30 mouse cellular contexts compared by ENCODE assay signal in the genomic region with DNA sequence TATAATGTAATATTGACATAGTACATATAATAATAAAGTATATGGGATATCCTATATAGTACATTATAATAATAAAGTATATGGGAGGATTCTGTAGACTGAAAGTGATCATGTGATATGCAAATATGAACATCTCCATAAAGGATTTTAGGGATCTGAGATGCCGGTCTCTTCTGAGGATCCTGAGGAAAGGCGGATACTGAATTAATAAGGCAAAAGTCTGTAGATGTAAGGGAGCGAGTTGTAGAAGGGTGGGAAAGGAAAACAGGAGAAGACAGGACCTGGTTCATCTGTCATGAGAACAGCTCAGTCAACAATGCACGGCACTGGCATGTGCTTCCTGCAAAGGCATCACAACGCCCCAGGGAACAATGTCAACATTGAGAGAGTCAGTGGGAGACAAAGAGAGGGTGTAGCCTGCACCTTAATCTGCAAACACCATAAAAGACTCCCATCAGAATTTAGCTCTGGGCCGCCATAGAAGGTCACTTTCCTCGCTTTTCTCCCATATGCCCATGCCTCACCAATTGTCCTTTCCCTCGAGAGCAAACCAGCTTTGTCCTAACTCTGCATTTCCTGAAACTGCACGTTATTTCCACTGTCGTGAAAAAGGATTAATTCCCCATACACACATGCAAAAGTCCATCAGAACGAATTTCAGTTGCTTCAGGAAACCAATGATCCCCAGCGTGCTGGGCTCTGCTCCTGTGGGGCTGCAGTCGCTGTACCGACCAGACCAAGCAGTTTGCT. TPM values are rescaled to one million over a fixed set of nuclear protein-coding genes. Genes with fewer than 3 reads are reported as not detected.
DNase-seq lines count a peak whose midpoint lies in the region; ATAC-seq lines count a peak whose summit lies in the region.
"Had no signal": no experiment of that assay in that cellular context is flagged by ENCODE, and none has a peak within 500 bp of the region (broad histone marks: within the 10 kb centered on the region; RNA-seq: fewer than 3 reads in every experiment).

No protein-coding gene starts in this region.

- peak; percentile 17 for DNase-seq in ES-CJ7 (ENCODE audit: low read depth, low spot score)
- peak; percentile 93 for DNase-seq in adipocyte (ENCODE audit: low spot score)
- DNase-seq in large intestine, adult 2 months (ENCODE audit: low read depth, low spot score) = peak; percentile 68
- no peak for DNase-seq in spleen, postnatal 10 days (ENCODE audit: low spot score in 2 of 2)
- no peak for DNase-seq in c-Kit-positive CD71-positive TER-119-positive erythroid progenitor cells, embryonic 14.5 days (ENCODE audit: low spot score)
- DNase-seq in embryonic facial prominence, embryonic 10.5 days (ENCODE audit: low spot score) = no peak
- DNase-seq: adrenal gland, postnatal 36 days; cerebellum, adult 8-10 months; cerebellum, postnatal 25 days; gastrocnemius, postnatal 25 days; heart, adult 11 months; kidney, adult 2 months; layer of hippocampus, adult 9-11 months; liver; lung, adult 2 months; lung, postnatal 10 days; right cerebral cortex, postnatal 25 days; spleen, adult 18-20 months; thymus, postnatal 14 days had no signal

- H3K27ac ChIP-seq in stomach, embryonic 16.5 days (ENCODE audit: low read length) = peak overlapping the region; percentile 26; the same call in 1 of the 2 replicates
- no peak overlapping the region for H3K27ac ChIP-seq in embryonic facial prominence, embryonic 10.5 days (replicated peaks)
- H3K27ac ChIP-seq: embryonic facial prominence, embryonic 12.5 days; heart, embryonic 10.5 days; heart, embryonic 15.5 days; kidney, postnatal 0 days; liver, embryonic 14.5 days; midbrain, embryonic 12.5 days had no signal

- no peaks in the 10 kb centered on the region for H3K27me3 ChIP-seq in stomach, embryonic 16.5 days (ENCODE audit: control insufficient read depth, insufficient read depth, low read length)
- H3K27me3 ChIP-seq in embryonic facial prominence, embryonic 10.5 days (replicated peaks; ENCODE audit: low read depth, poor library complexity, severe bottlenecking) = peaks cover 27% of the 10 kb centered on the region
- H3K27me3 ChIP-seq: CH12.LX had no signal

- H3K4me2 ChIP-seq in stomach, embryonic 16.5 days (ENCODE audit: low read depth, low read length) = no peak overlapping the region
- H3K4me2 ChIP-seq: embryonic facial prominence, embryonic 12.5 days; heart, embryonic 15.5 days; midbrain, embryonic 12.5 days had no signal

- no peak overlapping the region for H3K4me3 ChIP-seq in stomach, embryonic 16.5 days (replicated peaks; ENCODE audit: low read length)
- H3K4me3 ChIP-seq in embryonic facial prominence, embryonic 10.5 days = no peak overlapping the region
- H3K4me3 ChIP-seq: embryonic facial prominence, embryonic 12.5 days; heart, embryonic 10.5 days; heart, embryonic 15.5 days; midbrain, embryonic 12.5 days had no signal

- no peaks in the 10 kb centered on the region for H3K9me3 ChIP-seq in stomach, embryonic 16.5 days (replicated peaks; ENCODE audit: control insufficient read depth, low read length)
- no peaks in the 10 kb centered on the region for H3K9me3 ChIP-seq in embryonic facial prominence, embryonic 10.5 days
- H3K9me3 ChIP-seq: embryonic facial prominence, embryonic 12.5 days; G1E; heart, embryonic 10.5 days; heart, embryonic 15.5 days; midbrain, embryonic 12.5 days had no signal

- no peaks in the 10 kb centered on the region for H3K36me3 ChIP-seq in stomach, embryonic 16.5 days (ENCODE audit: control insufficient read depth, insufficient read depth, low read length)
- no peaks in the 10 kb centered on the region for H3K36me3 ChIP-seq in embryonic facial prominence, embryonic 10.5 days (replicated peaks)
- H3K36me3 ChIP-seq: embryonic facial prominence, embryonic 12.5 days; G1E; heart, embryonic 10.5 days; heart, embryonic 15.5 days; midbrain, embryonic 12.5 days had no signal

- 29% methylated on average over 14 of the region's 14 CpGs for WGBS in large intestine, adult 2 months
- WGBS in stomach, embryonic 16.5 days = 47% methylated on average over 14 of the region's 14 CpGs
- WGBS in embryonic facial prominence, embryonic 10.5 days = 64% methylated on average over 14 of the region's 14 CpGs

- peaks cover 12% of the 10 kb centered on the region for H3K4me1 ChIP-seq in stomach, embryonic 16.5 days (ENCODE audit: control insufficient read depth, insufficient read depth, low read length)
- H3K4me1 ChIP-seq in embryonic facial prominence, embryonic 10.5 days = peaks cover 33% of the 10 kb centered on the region

- no peak overlapping the region for H3K9ac ChIP-seq in stomach, embryonic 16.5 days (ENCODE audit: low read length)
- H3K9ac ChIP-seq: embryonic facial prominence, embryonic 12.5 days; heart, embryonic 15.5 days; liver, embryonic 14.5 days; midbrain, embryonic 12.5 days had no signal

- no peak; the same call in 1 of the 2 replicates for ATAC-seq in stomach, embryonic 16.5 days (ENCODE audit: insufficient read depth, low FRiP score)
- ATAC-seq: forebrain, embryonic 14.5 days; hindbrain, embryonic 16.5 days had no signal

RNA-seq across cellular contexts. Expression of gene Cpm, which starts 53.7 kb away (rescaled TPM):
- 10.5 and 11.8 TPM in 2 replicates for polyA plus RNA-seq in large intestine, adult 2 months (2012; rRNA removed)
- polyA plus RNA-seq in stomach, embryonic 16.5 days (2015; fragmentation: Nextera tagmentation; extraction: Ambion mirVana) = 74.0 and 88.1 TPM in 2 replicates
- polyA plus RNA-seq in embryonic facial prominence, embryonic 10.5 days (2016; fragmentation: Nextera tagmentation; extraction: Ambion mirVana) = 8.3 and 11.6 TPM in 2 replicates
- polyA plus RNA-seq: G1E had no signal

Comparison
In these comparisons a context has a peak if more than half of its experiments do, and no peak if none do; other contexts are left out.
1. DNase-seq: peak in ES-CJ7 (single experiment), adipocyte (single experiment) and large intestine, adult 2 months (single experiment); none in spleen, postnatal 10 days (0 of 2), c-Kit-positive CD71-positive TER-119-positive erythroid progenitor cells, embryonic 14.5 days (single experiment) and embryonic facial prominence, embryonic 10.5 days (single experiment).